Mouse (Mus musculus): ENCODE data around the gene Snx7. TPM values are rescaled to one million over a fixed set of nuclear protein-coding genes. Genes with fewer than 3 reads are reported as not detected.

Snx7 gene
- polyA plus RNA-seq, 1 experiment = 53.9 TPM

- no peak for TF ChIP-seq CTCF (conservative IDR thresholded peaks at IDR 0.05; ENCODE audit: insufficient read depth, insufficient read length, low read depth, low read length)
- TF ChIP-seq POLR2A (IDR thresholded peaks at IDR 0.05; ENCODE audit: low read depth, low read length) = no peak
- peak overlapping the region; percentile 37 for H3K4me3 ChIP-seq (ENCODE audit: insufficient read depth, low read depth, low read length)
- DNase-seq = peak; percentile 86
These were observed 1.9 kb downstream of the Snx7 start for GRCm38 (mm10) chr3:117866696-117867407.

GRCm38 (mm10) chr3:117865621-117866020, 3.1 kb downstream of the Snx7 start:
- peak; percentile 52 for DNase-seq
- Histone ChIP-seq H3K36me3 (ENCODE audit: control insufficient read depth, insufficient read depth, low read length) (no peaks in the 10 kb centered on the region), H3K27ac (ENCODE audit: insufficient read depth, low read depth, low read length) (no peak overlapping the region), H3K4me1 (ENCODE audit: control insufficient read depth, insufficient read depth, low read length) (peaks cover 35% of the 10 kb centered on the region), H3K27me3 (replicated peaks; ENCODE audit: control insufficient read depth, insufficient read depth, low read length) (no peaks in the 10 kb centered on the region), H3K4me3 (ENCODE audit: insufficient read depth, low read depth, low read length) (no peak overlapping the region)
- TF ChIP-seq CTCF (conservative IDR thresholded peaks at IDR 0.05; ENCODE audit: insufficient read depth, insufficient read length, low read depth, low read length) (no peak), POLR2A (IDR thresholded peaks at IDR 0.05; ENCODE audit: low read depth, low read length) (no peak)

More at GRCm38 (mm10) chr3:117866696-117867407, 1.9 kb downstream of the Snx7 start:
- H3K27me3 ChIP-seq (replicated peaks; ENCODE audit: control insufficient read depth, insufficient read depth, low read length) = no peaks in the 10 kb centered on the region
- WGBS = 37% methylated on average over 12 of the region's 12 CpGs
- no peaks in the 10 kb centered on the region for H3K36me3 ChIP-seq (ENCODE audit: control insufficient read depth, insufficient read depth, low read length)
- peaks cover 28% of the 10 kb centered on the region for H3K4me1 ChIP-seq (ENCODE audit: control insufficient read depth, insufficient read depth, low read length)
- peak overlapping the region; percentile 78 for H3K27ac ChIP-seq (ENCODE audit: insufficient read depth, low read depth, low read length)

GRCm38 (mm10) chr3:117862951-117863350, 5.8 kb downstream of the Snx7 start:
- Histone ChIP-seq H3K4me3 (ENCODE audit: insufficient read depth, low read depth, low read length) (no peak overlapping the region), H3K27me3 (replicated peaks; ENCODE audit: control insufficient read depth, insufficient read depth, low read length) (no peaks in the 10 kb centered on the region), H3K36me3 (ENCODE audit: control insufficient read depth, insufficient read depth, low read length) (no peaks in the 10 kb centered on the region; the same call in 1 of the 2 replicates), H3K27ac (ENCODE audit: insufficient read depth, low read depth, low read length) (no peak overlapping the region), H3K4me1 (ENCODE audit: control insufficient read depth, insufficient read depth, low read length) (peaks cover 36% of the 10 kb centered on the region)
- TF ChIP-seq CTCF (conservative IDR thresholded peaks at IDR 0.05; ENCODE audit: insufficient read depth, insufficient read length, low read depth, low read length) = no peak
- no peak for TF ChIP-seq POLR2A (IDR thresholded peaks at IDR 0.05; ENCODE audit: low read depth, low read length)
- 70% methylated on average over 2 of the region's 2 CpGs for WGBS
- DNase-seq = no peak

- DNase-seq = peak; percentile 74
- H3K27ac ChIP-seq (ENCODE audit: insufficient read depth, low read depth, low read length) = peak overlapping the region; percentile 89
These were observed 6.7 kb downstream of the Snx7 start for GRCm38 (mm10) chr3:117861977-117862434.

GRCm38 (mm10) chr3:117858996-117859395, 9.7 kb downstream of the Snx7 start:
- 61% methylated on average over 3 of the region's 3 CpGs for WGBS
- Histone ChIP-seq H3K27ac (ENCODE audit: insufficient read depth, low read depth, low read length) (no peak overlapping the region), H3K27me3 (replicated peaks; ENCODE audit: control insufficient read depth, insufficient read depth, low read length) (no peaks in the 10 kb centered on the region), H3K4me1 (ENCODE audit: control insufficient read depth, insufficient read depth, low read length) (peaks cover 24% of the 10 kb centered on the region), H3K36me3 (ENCODE audit: control insufficient read depth, insufficient read depth, low read length) (no peaks in the 10 kb centered on the region; the same call in 1 of the 2 replicates), H3K4me3 (ENCODE audit: insufficient read depth, low read depth, low read length) (no peak overlapping the region)
- DNase-seq = peak; percentile 36
- TF ChIP-seq POLR2A (IDR thresholded peaks at IDR 0.05; ENCODE audit: low read depth, low read length) = no peak
- TF ChIP-seq CTCF (conservative IDR thresholded peaks at IDR 0.05; ENCODE audit: insufficient read depth, insufficient read length, low read depth, low read length) = no peak

More at GRCm38 (mm10) chr3:117861977-117862434, 6.7 kb downstream of the Snx7 start:
- peaks cover 33% of the 10 kb centered on the region for H3K4me1 ChIP-seq (ENCODE audit: control insufficient read depth, insufficient read depth, low read length)
- H3K27me3 ChIP-seq (replicated peaks; ENCODE audit: control insufficient read depth, insufficient read depth, low read length) = no peaks in the 10 kb centered on the region
- 39% methylated on average over 6 of the region's 6 CpGs for WGBS
- H3K36me3 ChIP-seq (ENCODE audit: control insufficient read depth, insufficient read depth, low read length) = no peaks in the 10 kb centered on the region; the same call in 1 of the 2 replicates
- no peak overlapping the region for H3K4me3 ChIP-seq (ENCODE audit: insufficient read depth, low read depth, low read length)
- TF ChIP-seq CTCF (conservative IDR thresholded peaks at IDR 0.05; ENCODE audit: insufficient read depth, insufficient read length, low read depth, low read length) (no peak), POLR2A (IDR thresholded peaks at IDR 0.05; ENCODE audit: low read depth, low read length) (no peak)

- 72% methylated on average over 3 of the region's 3 CpGs for WGBS
- H3K27ac ChIP-seq (ENCODE audit: insufficient read depth, low read depth, low read length) = no peak overlapping the region
- H3K4me1 ChIP-seq (ENCODE audit: control insufficient read depth, insufficient read depth, low read length) = peaks cover 8% of the 10 kb centered on the region; the same call in 1 of the 2 replicates
- TF ChIP-seq CTCF (conservative IDR thresholded peaks at IDR 0.05; ENCODE audit: insufficient read depth, insufficient read length, low read depth, low read length) (no peak), POLR2A (IDR thresholded peaks at IDR 0.05; ENCODE audit: low read depth, low read length) (no peak)
- H3K27me3 ChIP-seq (replicated peaks; ENCODE audit: control insufficient read depth, insufficient read depth, low read length) = no peaks in the 10 kb centered on the region
- no peak for DNase-seq
- no peaks in the 10 kb centered on the region for H3K36me3 ChIP-seq (ENCODE audit: control insufficient read depth, insufficient read depth, low read length)
- H3K4me3 ChIP-seq (ENCODE audit: insufficient read depth, low read depth, low read length) = no peak overlapping the region
These were observed 15.0 kb downstream of the Snx7 start for GRCm38 (mm10) chr3:117853729-117854128.

GRCm38 (mm10) chr3:117852054-117852361, 16.7 kb downstream of the Snx7 start:
- 92% methylated on average over 3 of the region's 3 CpGs for WGBS
- peaks cover 3% of the 10 kb centered on the region; the same call in 1 of the 2 replicates for H3K4me1 ChIP-seq (ENCODE audit: control insufficient read depth, insufficient read depth, low read length)
- no peak overlapping the region for H3K4me3 ChIP-seq (ENCODE audit: insufficient read depth, low read depth, low read length)
- no peak for DNase-seq
- no peak overlapping the region for H3K27ac ChIP-seq (ENCODE audit: insufficient read depth, low read depth, low read length)
- H3K27me3 ChIP-seq (replicated peaks; ENCODE audit: control insufficient read depth, insufficient read depth, low read length) = no peaks in the 10 kb centered on the region
- TF ChIP-seq CTCF (conservative IDR thresholded peaks at IDR 0.05; ENCODE audit: insufficient read depth, insufficient read length, low read depth, low read length) (no peak), POLR2A (IDR thresholded peaks at IDR 0.05; ENCODE audit: low read depth, low read length) (no peak)
- no peaks in the 10 kb centered on the region for H3K36me3 ChIP-seq (ENCODE audit: control insufficient read depth, insufficient read depth, low read length)

All from kidney, adult 2 months (tissue).